Mouse (Mus musculus): Measurements from ENCODE around the gene Adm2.

DNA sequence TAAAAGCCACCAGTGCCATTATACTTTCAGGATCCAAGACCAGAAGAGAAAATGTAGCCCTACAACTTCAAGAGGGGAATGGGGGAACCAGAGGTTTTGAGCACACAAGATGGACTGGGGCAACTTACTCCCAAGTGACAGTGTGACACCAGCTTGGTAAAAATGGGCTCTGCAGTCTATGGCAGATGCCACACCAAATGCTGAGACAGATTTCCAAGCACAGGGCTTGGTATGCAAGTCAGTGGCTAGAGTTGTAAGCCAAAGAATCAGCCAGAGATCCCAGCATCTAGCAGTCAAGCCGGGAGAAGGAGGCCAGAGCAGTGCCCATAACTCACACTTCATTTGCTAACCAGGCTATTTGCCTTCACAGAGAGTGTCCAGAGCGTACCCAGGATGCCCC, 24.8 kb upstream of the Adm2 start:
- TF ChIP-seq CTCF (IDR thresholded peaks at IDR 0.05; ENCODE audit: extremely low read depth, insufficient read depth, low read length) (no peak), POLR2A (IDR thresholded peaks at IDR 0.05; ENCODE audit: extremely low read depth, insufficient read depth, low read length) (no peak)

All from cortical plate, adult 2 months (tissue).